Mouse (Mus musculus): ENCODE measurements around the gene Gm14190.

GRCm38 (mm10) chr11:99690463-99690862, at the start of gene Gm14190:
- TF ChIP-seq POLR2A (IDR thresholded peaks at IDR 0.05; ENCODE audit: extremely low read depth, insufficient read depth, low read length) = no peak
- TF ChIP-seq CTCF (IDR thresholded peaks at IDR 0.05; ENCODE audit: extremely low read depth, insufficient read depth, low read length) = no peak
